Mouse (Mus musculus) ES-Bruce4 (cell line): ENCODE results near the gene Pramel6. TPM values are rescaled to one million over a fixed set of nuclear protein-coding genes. Genes with fewer than 3 reads are reported as not detected.
"Not testable (repeated sequence)": the region's sequence is repeated elsewhere in the genome, so short reads cannot be mapped to it uniquely, and the experiment has no call there.

Source experiments
- H3K27ac ChIP-seq: 2 replicates; pipeline ENCODE4 v1.5.1; 2012; ENCODE audit warnings: low read length, inconsistent platforms; ENCODE audit not compliant: insufficient read depth
- H3K27me3 ChIP-seq: 2 replicates; pipeline ENCODE4 v1.6.1; 2012; ENCODE audit warnings: mild to moderate bottlenecking, low read length, inconsistent platforms; ENCODE audit not compliant: control insufficient read depth, poor library complexity, insufficient read depth, severe bottlenecking
- H3K36me3 ChIP-seq: 2 replicates; pipeline ENCODE4 v1.6.1; 2012; ENCODE audit warnings: inconsistent platforms, mild to moderate bottlenecking, low read length, moderate library complexity; ENCODE audit not compliant: control insufficient read depth, poor library complexity, insufficient read depth, severe bottlenecking
- H3K4me1 ChIP-seq: one replicate; pipeline ENCODE4 v1.8.1; 2011; ENCODE audit warnings: low read length; ENCODE audit not compliant: control insufficient read depth, insufficient read depth
- H3K4me3 ChIP-seq: 2 replicates; pipeline ENCODE4 v1.5.1; 2011; ENCODE audit warnings: low read depth, mild to moderate bottlenecking, low read length
- H3K9ac ChIP-seq: 2 replicates; pipeline ENCODE4 v1.6.1; 2012; ENCODE audit warnings: low read depth, mild to moderate bottlenecking, inconsistent platforms; ENCODE audit not compliant: poor library complexity, severe bottlenecking
- H3K9me3 ChIP-seq: replicated peaks from 2 replicates; pipeline ENCODE4 v1.6.1; 2012; ENCODE audit warnings: mild to moderate bottlenecking, low read length, inconsistent platforms; ENCODE audit not compliant: control insufficient read depth, poor library complexity, insufficient read depth, severe bottlenecking
- CTCF ChIP-seq: IDR thresholded peaks from one replicate; pipeline ENCODE4 v1.8.1; 2011; ENCODE audit warnings: low read depth, low read length
- EP300 ChIP-seq: IDR thresholded peaks from 2 replicates; pipeline ENCODE4 v1.6.1; 2011; ENCODE audit warnings: low read depth, low read length; ENCODE audit not compliant: insufficient read depth
- POLR2A ChIP-seq: IDR thresholded peaks from one replicate; pipeline ENCODE4 v1.8.1; 2011; ENCODE audit warnings: low read length; ENCODE audit not compliant: insufficient read depth
- polyA plus RNA-seq: library from polyadenylated mRNA; stranded (reverse); fragments of >200 nt; gene quantifications from 2 replicates; pipeline ENCODE4 v1.2.4, GENCODE M21; 2011; ENCODE audit warnings: low read depth; ENCODE audit not compliant: missing spikeins, insufficient read depth, insufficient read length

The Pramel6 gene
- polyA plus RNA-seq, 1 experiment, result 0.76 TPM

DNA sequence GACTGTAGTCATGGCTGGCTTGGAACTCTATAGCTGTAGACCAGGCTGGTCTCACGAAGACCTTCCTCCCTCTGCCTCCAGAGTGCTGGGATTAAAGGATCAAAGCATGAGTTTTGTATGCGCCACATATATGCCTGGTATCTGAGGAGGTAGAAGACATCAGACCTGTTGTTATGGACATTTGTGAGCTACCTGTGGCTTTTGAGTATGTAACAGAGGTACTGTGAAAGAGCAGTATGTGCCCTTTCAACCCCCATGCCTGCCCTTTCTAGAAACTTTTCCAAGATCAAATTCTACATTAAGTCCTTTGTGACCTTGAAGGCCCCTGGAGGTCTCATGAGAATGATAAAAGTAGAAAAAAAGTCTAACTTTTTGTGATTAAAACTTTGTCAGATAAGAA is 8.7 kb downstream of the Pramel6 start:
- TF ChIP-seq POLR2A (no peak), CTCF (no peak), EP300 (no peak)
- Histone ChIP-seq H3K27ac (peak overlapping the region; percentile 81), H3K9me3 (no peaks in the 10 kb centered on the region), H3K36me3 (no peaks in the 10 kb centered on the region), H3K4me3 (no peak overlapping the region), H3K9ac (no peak overlapping the region), H3K27me3 (no peaks in the 10 kb centered on the region), H3K4me1 (no peaks in the 10 kb centered on the region)

DNA sequence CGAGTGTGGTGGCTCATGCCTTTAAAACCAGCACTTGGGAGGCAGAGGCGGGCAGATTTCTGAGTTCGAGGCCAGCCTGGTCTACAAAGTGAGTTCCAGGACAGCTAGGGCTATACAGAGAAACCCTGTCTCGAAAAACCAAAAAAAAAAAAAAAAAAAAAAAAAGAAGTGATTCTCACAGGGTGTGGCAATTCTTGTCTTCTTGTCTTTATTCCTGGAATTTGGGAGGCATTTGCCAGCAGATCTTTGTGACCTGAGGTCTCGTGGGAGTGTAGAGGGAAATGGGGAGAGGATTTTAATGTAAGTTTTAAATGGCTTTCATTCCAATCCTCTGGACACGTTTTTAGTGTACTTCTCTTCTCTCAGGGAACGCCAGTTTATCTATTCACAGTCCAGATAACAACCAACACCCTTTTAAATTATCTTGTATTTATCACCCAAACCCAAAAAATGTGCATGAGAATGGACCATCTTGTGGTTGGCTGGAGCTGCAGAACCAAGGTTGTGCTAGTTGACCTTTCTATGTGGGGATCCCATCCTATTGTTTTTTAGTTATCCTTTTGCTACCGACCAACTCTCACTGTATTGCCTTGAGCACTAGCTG is 9.2 kb downstream of the Pramel6 start:
- Histone ChIP-seq H3K4me1 (no peaks in the 10 kb centered on the region), H3K27ac (peak overlapping the region; percentile 81), H3K27me3 (no peaks in the 10 kb centered on the region), H3K9me3 (no peaks in the 10 kb centered on the region), H3K36me3 (no peaks in the 10 kb centered on the region), H3K9ac (no peak overlapping the region), H3K4me3 (no peak overlapping the region)
- TF ChIP-seq CTCF, result no peak
- TF ChIP-seq POLR2A, result no peak
- TF ChIP-seq EP300, result no peak

DNA sequence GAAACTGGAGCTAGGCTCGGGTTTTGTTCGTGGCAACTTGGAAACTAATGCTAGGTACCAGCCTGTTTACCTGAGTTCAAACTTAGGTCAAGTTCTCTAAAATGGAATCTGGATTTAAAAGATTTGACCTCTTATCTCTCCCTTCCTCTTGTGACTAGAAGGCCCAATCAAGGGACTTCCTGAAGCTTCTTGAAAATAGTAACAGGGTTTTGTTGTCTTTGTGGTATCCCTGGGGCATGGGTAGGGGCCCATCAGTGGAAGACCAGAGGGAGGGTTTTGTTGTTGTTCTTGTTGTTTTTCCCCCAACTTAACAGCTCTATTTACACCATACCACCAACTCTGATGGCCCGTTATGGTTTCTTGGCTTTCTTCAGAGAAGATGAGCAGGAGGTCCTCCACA is 10.2 kb downstream of the Pramel6 start:
- peak overlapping the region; percentile 81 for H3K27ac ChIP-seq

DNA sequence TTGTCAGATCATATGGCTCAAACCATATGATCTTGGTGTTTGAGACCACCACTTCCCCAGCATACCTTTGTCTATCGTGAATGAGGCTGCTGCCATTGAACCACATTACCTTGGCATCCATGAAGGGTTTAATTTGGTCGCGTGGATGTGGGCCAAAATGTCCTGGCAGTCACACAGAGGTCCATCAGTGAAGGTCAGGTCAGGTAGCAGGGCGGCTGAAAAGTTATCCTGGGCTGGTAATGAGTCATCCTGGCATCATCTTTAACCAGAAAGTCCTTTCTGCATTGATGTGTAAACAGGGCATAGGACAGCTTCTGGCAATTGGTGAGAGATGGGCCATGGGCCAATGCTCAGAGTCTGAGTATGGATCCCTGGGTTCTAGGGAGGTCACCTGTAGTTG is 14.3 kb downstream of the Pramel6 start:
- Histone ChIP-seq H3K9me3 (no peaks in the 10 kb centered on the region; the same call in 1 of the 2 replicates), H3K4me3 (no peak overlapping the region), H3K36me3 (no peaks in the 10 kb centered on the region), H3K27ac (no peak overlapping the region), H3K9ac (no peak overlapping the region), H3K27me3 (no peaks in the 10 kb centered on the region), H3K4me1 (no peaks in the 10 kb centered on the region)
- TF ChIP-seq CTCF (no peak), POLR2A (no peak), EP300 (no peak)

More for the DNA sequence above, 10.2 kb downstream of the Pramel6 start:
- Histone ChIP-seq H3K4me3 (no peak overlapping the region), H3K9ac (no peak overlapping the region), H3K4me1 (no peaks in the 10 kb centered on the region), H3K36me3 (no peaks in the 10 kb centered on the region), H3K27me3 (no peaks in the 10 kb centered on the region), H3K9me3 (no peaks in the 10 kb centered on the region)
- TF ChIP-seq EP300 (no peak), CTCF (no peak), POLR2A (no peak)

DNA sequence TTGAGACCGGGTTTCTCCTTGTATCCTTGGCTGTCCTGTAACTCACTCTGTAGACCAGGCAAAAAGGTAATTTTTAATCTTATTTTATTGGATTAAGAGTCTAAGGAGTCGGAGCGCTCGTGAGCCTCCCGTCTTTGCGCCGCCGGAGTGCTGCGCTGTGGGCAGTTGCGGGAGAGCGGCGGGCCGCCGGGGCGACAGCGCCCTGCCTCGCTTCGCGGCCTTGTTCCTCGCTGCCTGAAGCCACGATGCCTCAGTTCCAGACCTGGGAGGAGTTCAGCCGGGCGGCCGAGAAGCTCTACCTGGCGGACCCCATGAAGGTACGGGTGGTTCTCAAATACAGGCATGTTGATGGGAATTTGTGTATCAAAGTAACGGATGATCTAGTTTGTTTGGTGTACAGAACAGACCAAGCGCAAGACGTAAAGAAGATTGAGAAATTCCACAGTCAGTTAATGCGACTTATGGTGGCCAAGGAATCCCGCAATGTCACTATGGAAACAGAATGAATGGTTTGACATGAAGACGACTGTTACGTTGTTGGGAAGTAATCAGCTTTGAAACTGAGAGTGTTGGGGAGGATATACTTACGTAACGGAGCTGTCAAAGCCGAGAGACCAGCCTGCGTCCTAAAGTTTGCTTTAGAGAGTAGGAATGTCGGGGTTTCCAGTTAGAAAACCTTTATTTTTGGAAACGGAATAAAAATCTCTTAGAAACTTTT is 19.7 kb downstream of the Pramel6 start:
- H3K27me3 ChIP-seq, H3K4me3 ChIP-seq, H3K27ac ChIP-seq, H3K4me1 ChIP-seq, H3K9me3 ChIP-seq, H3K36me3 ChIP-seq: not testable (repeated sequence)
- peak overlapping the region; percentile 77; the same call in 1 of the 2 replicates for H3K9ac ChIP-seq

DNA sequence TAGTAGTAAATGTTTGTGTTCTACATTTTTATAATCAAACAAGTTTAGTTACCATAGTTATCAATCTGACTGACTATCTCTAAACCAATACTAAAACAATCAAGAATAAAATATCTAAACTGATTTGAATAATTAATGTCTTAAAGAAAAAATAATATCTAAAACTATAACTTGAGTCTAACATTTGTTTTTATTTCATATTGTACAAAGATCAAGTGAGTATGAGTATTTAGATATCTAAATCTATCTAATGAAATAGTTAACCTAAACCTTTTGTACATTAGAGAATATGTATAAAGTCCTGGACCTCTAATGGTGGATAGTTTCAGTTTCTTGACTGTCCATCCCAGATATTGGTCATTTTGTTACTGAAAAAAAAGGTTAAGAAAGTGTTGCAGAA is 25.1 kb downstream of the Pramel6 start, which contains the start of gene Olfr153:
TSS of gene Olfr153 (plus strand) at position 301 of the 400 bp plus-strand sequence.
- H3K4me3 ChIP-seq, result no peak within 1 kb of the TSS
- TF ChIP-seq POLR2A (no peak), EP300 (no peak), CTCF (no peak)
- H3K9ac ChIP-seq, result no peak within 1 kb of the TSS

More for the DNA sequence above, 25.1 kb downstream of the Pramel6 start, which contains the start of gene Olfr153:
- no peak within 1 kb of the TSS for H3K27ac ChIP-seq
- no peaks in the 10 kb centered on the region; the same call in 1 of the 2 replicates for H3K27me3 ChIP-seq
- peaks cover 3% of the 10 kb centered on the region for H3K4me1 ChIP-seq
- H3K9me3 ChIP-seq, result no peaks in the 10 kb centered on the region
- H3K36me3 ChIP-seq, result no peaks in the 10 kb centered on the region
